Mouse (Mus musculus): Measurements from ENCODE around the gene Nr1i2. TPM values are rescaled to one million over a fixed set of nuclear protein-coding genes. Genes with fewer than 3 reads are reported as not detected.

Nr1i2 gene
- polyA plus RNA-seq, 1 experiment from 2014 or later = 0.08 TPM

GRCm38 (mm10) chr16:38282559-38283160, 12.0 kb downstream of the Nr1i2 start:
- H3K9me3 ChIP-seq = no peaks in the 10 kb centered on the region
- no peak for DNase-seq (ENCODE audit: low spot score)
- no peak overlapping the region for H3K27ac ChIP-seq

GRCm38 (mm10) chr16:38280951-38281350, 13.7 kb downstream of the Nr1i2 start:
- Histone ChIP-seq H3K36me3 (no peaks in the 10 kb centered on the region), H3K27ac (no peak overlapping the region), H3K27me3 (ENCODE audit: insufficient read depth, poor library complexity, severe bottlenecking) (no peaks in the 10 kb centered on the region), H3K4me3 (no peak overlapping the region), H3K4me1 (0 out of 2 replicates have a peak, but pooled peaks cover 2% of the 10 kb centered on the region), H3K9me3 (no peaks in the 10 kb centered on the region)
- no peak for DNase-seq (ENCODE audit: low spot score)
- 69% methylated on average over 7 of the region's 7 CpGs for WGBS

More at GRCm38 (mm10) chr16:38282559-38283160, 12.0 kb downstream of the Nr1i2 start:
- Histone ChIP-seq H3K4me3 (no peak overlapping the region), H3K27me3 (ENCODE audit: insufficient read depth, poor library complexity, severe bottlenecking) (no peaks in the 10 kb centered on the region), H3K36me3 (no peaks in the 10 kb centered on the region), H3K4me1 (peaks cover 8% of the 10 kb centered on the region)
- WGBS = 67% methylated on average over 7 of the region's 7 CpGs

- 89% methylated on average over 5 of the region's 5 CpGs for WGBS
- H3K4me3 ChIP-seq = no peak overlapping the region
- DNase-seq (ENCODE audit: low spot score) = no peak
- H3K4me1 ChIP-seq = 0 out of 2 replicates have a peak, but pooled peaks cover 2% of the 10 kb centered on the region
- no peaks in the 10 kb centered on the region for H3K27me3 ChIP-seq (ENCODE audit: insufficient read depth, poor library complexity, severe bottlenecking)
- no peaks in the 10 kb centered on the region for H3K9me3 ChIP-seq
- no peaks in the 10 kb centered on the region for H3K36me3 ChIP-seq
- H3K27ac ChIP-seq = no peak overlapping the region
These were observed 14.8 kb downstream of the Nr1i2 start for GRCm38 (mm10) chr16:38279794-38280193.

GRCm38 (mm10) chr16:38274737-38275136, 19.9 kb downstream of the Nr1i2 start:
- no peak for DNase-seq (ENCODE audit: low spot score)
- 82% methylated on average over 2 of the region's 2 CpGs for WGBS

GRCm38 (mm10) chr16:38272483-38272882, 22.1 kb downstream of the Nr1i2 start:
- WGBS = 78% methylated on average over 5 of the region's 5 CpGs
- DNase-seq (ENCODE audit: low spot score) = peak; percentile 64

More at GRCm38 (mm10) chr16:38274737-38275136, 19.9 kb downstream of the Nr1i2 start:
- peaks cover 6% of the 10 kb centered on the region for H3K4me1 ChIP-seq
- H3K27ac ChIP-seq = no peak overlapping the region
- no peaks in the 10 kb centered on the region for H3K9me3 ChIP-seq
- no peaks in the 10 kb centered on the region for H3K36me3 ChIP-seq
- no peaks in the 10 kb centered on the region for H3K27me3 ChIP-seq (ENCODE audit: insufficient read depth, poor library complexity, severe bottlenecking)
- no peak overlapping the region for H3K4me3 ChIP-seq

GRCm38 (mm10) chr16:38271601-38272000, 23.0 kb downstream of the Nr1i2 start:
- Histone ChIP-seq H3K4me3 (no peak overlapping the region), H3K27me3 (ENCODE audit: insufficient read depth, poor library complexity, severe bottlenecking) (no peaks in the 10 kb centered on the region), H3K9me3 (no peaks in the 10 kb centered on the region), H3K4me1 (peaks cover 6% of the 10 kb centered on the region), H3K36me3 (no peaks in the 10 kb centered on the region), H3K27ac (no peak overlapping the region)
- DNase-seq (ENCODE audit: low spot score) = peak; percentile 58
- WGBS = 48% methylated on average over 3 of the region's 3 CpGs

More at GRCm38 (mm10) chr16:38272483-38272882, 22.1 kb downstream of the Nr1i2 start:
- H3K4me3 ChIP-seq = no peak overlapping the region
- H3K27ac ChIP-seq = no peak overlapping the region
- H3K4me1 ChIP-seq = peaks cover 6% of the 10 kb centered on the region
- H3K36me3 ChIP-seq = no peaks in the 10 kb centered on the region
- H3K27me3 ChIP-seq (ENCODE audit: insufficient read depth, poor library complexity, severe bottlenecking) = no peaks in the 10 kb centered on the region
- H3K9me3 ChIP-seq = no peaks in the 10 kb centered on the region

- no peak for DNase-seq (ENCODE audit: low spot score)
- H3K27ac ChIP-seq = no peak overlapping the region
- no peaks in the 10 kb centered on the region for H3K9me3 ChIP-seq
- 82% methylated on average over 9 of the region's 9 CpGs for WGBS
- H3K4me1 ChIP-seq = no peaks in the 10 kb centered on the region
- H3K36me3 ChIP-seq = no peaks in the 10 kb centered on the region
- no peaks in the 10 kb centered on the region for H3K27me3 ChIP-seq (ENCODE audit: insufficient read depth, poor library complexity, severe bottlenecking)
- H3K4me3 ChIP-seq = no peak overlapping the region
These were observed 38.7 kb downstream of the Nr1i2 start for GRCm38 (mm10) chr16:38255927-38256326.

- Histone ChIP-seq H3K27me3 (ENCODE audit: insufficient read depth, poor library complexity, severe bottlenecking) (no peaks in the 10 kb centered on the region), H3K27ac (no peak overlapping the region), H3K4me1 (no peaks in the 10 kb centered on the region), H3K36me3 (no peaks in the 10 kb centered on the region), H3K4me3 (no peak overlapping the region), H3K9me3 (no peaks in the 10 kb centered on the region)
- WGBS = 52% methylated on average over 4 of the region's 4 CpGs
- DNase-seq (ENCODE audit: low spot score) = no peak
These were observed 39.5 kb downstream of the Nr1i2 start for GRCm38 (mm10) chr16:38255107-38255506.

GRCm38 (mm10) chr16:38254001-38254400, 40.6 kb downstream of the Nr1i2 start:
- 0 out of 2 replicates have a peak overlapping the region, but pooled peaks have one; percentile 8 for H3K4me3 ChIP-seq
- WGBS = 75% methylated on average over 14 of the region's 14 CpGs

GRCm38 (mm10) chr16:38250467-38250866, 44.2 kb downstream of the Nr1i2 start:
- H3K9me3 ChIP-seq = no peaks in the 10 kb centered on the region
- H3K4me1 ChIP-seq = no peaks in the 10 kb centered on the region
- H3K36me3 ChIP-seq = no peaks in the 10 kb centered on the region
- 90% methylated on average over 6 of the region's 6 CpGs for WGBS
- no peak overlapping the region for H3K27ac ChIP-seq
- no peaks in the 10 kb centered on the region for H3K27me3 ChIP-seq (ENCODE audit: insufficient read depth, poor library complexity, severe bottlenecking)
- no peak for DNase-seq (ENCODE audit: low spot score)
- H3K4me3 ChIP-seq = no peak overlapping the region

More at GRCm38 (mm10) chr16:38254001-38254400, 40.6 kb downstream of the Nr1i2 start:
- Histone ChIP-seq H3K27me3 (ENCODE audit: insufficient read depth, poor library complexity, severe bottlenecking) (no peaks in the 10 kb centered on the region), H3K27ac (no peak overlapping the region), H3K9me3 (no peaks in the 10 kb centered on the region), H3K4me1 (no peaks in the 10 kb centered on the region), H3K36me3 (no peaks in the 10 kb centered on the region)
- no peak for DNase-seq (ENCODE audit: low spot score)

- no peak overlapping the region for H3K4me3 ChIP-seq
- no peak overlapping the region for H3K27ac ChIP-seq
- 53% methylated on average over 13 of the region's 13 CpGs for WGBS
- no peaks in the 10 kb centered on the region for H3K9me3 ChIP-seq
- no peak for DNase-seq (ENCODE audit: low spot score)
- H3K4me1 ChIP-seq = no peaks in the 10 kb centered on the region
- H3K27me3 ChIP-seq (ENCODE audit: insufficient read depth, poor library complexity, severe bottlenecking) = no peaks in the 10 kb centered on the region
- H3K36me3 ChIP-seq = no peaks in the 10 kb centered on the region
These were observed 46.2 kb downstream of the Nr1i2 start for GRCm38 (mm10) chr16:38248331-38248961.

- no peak for DNase-seq (ENCODE audit: low spot score)
- WGBS = 82% methylated on average over 5 of the region's 5 CpGs
- Histone ChIP-seq H3K36me3 (peaks cover 10% of the 10 kb centered on the region; the same call in 1 of the 2 replicates), H3K9me3 (no peaks in the 10 kb centered on the region), H3K4me1 (no peaks in the 10 kb centered on the region), H3K27me3 (ENCODE audit: insufficient read depth, poor library complexity, severe bottlenecking) (no peaks in the 10 kb centered on the region), H3K4me3 (no peak overlapping the region), H3K27ac (no peak overlapping the region)
These were observed 48.6 kb downstream of the Nr1i2 start for GRCm38 (mm10) chr16:38245849-38246585.

- Histone ChIP-seq H3K27ac (no peak overlapping the region), H3K36me3 (peaks cover 11% of the 10 kb centered on the region; the same call in 1 of the 2 replicates), H3K9me3 (no peaks in the 10 kb centered on the region), H3K4me1 (no peaks in the 10 kb centered on the region), H3K27me3 (ENCODE audit: insufficient read depth, poor library complexity, severe bottlenecking) (no peaks in the 10 kb centered on the region), H3K4me3 (no peak overlapping the region)
- WGBS = 65% methylated on average over 2 of the region's 2 CpGs
- DNase-seq (ENCODE audit: low spot score) = no peak
These were observed 49.2 kb downstream of the Nr1i2 start for GRCm38 (mm10) chr16:38245379-38245778.
